ENCODE assay signal across 22 mouse cellular contexts in the genomic region with DNA sequence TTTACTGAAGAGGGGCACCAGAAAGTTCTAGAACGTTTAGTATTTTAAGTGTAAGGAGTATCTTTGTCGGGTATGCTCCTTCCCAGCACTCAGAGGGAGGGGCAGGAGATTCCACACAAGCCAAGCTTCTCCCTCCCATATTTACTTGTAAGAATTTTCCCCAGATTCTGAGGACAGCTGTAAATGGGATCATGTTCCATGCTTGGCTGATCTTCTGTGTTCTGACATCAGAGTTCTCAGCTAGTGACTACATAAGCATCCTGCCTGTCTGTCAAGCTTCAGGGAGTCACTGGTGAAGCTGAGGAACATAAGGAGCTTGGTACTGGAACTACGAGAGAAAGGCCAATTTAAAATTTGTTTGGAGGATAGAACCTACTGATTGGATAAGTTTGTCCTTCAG.
"Had no signal": no experiment of that assay in that cellular context is flagged by ENCODE, and none has a peak within 500 bp of the region (broad histone marks: within the 10 kb centered on the region; RNA-seq: fewer than 3 reads in every experiment).

No protein-coding gene starts in this region.

- H3K27ac ChIP-seq: heart, embryonic 10.5 days; heart, embryonic 13.5 days; heart, embryonic 15.5 days; hindbrain, embryonic 13.5 days; hindbrain, embryonic 15.5 days; hindbrain, postnatal 0 days; layer of hippocampus, adult 2 months; left cerebral cortex, adult 2 months; limb, embryonic 15.5 days; liver, embryonic 12.5 days; liver, embryonic 14.5 days had no signal

- H3K27me3 ChIP-seq: heart, embryonic 15.5 days had no signal

- H3K36me3 ChIP-seq: heart, embryonic 10.5 days; heart, embryonic 13.5 days; heart, embryonic 15.5 days; hindbrain, embryonic 13.5 days; hindbrain, embryonic 15.5 days; limb, embryonic 15.5 days; liver, embryonic 12.5 days had no signal

- H3K9me3 ChIP-seq: heart, embryonic 10.5 days; heart, embryonic 13.5 days; heart, embryonic 15.5 days; hindbrain, embryonic 13.5 days; hindbrain, embryonic 15.5 days; limb, embryonic 15.5 days; liver, embryonic 12.5 days had no signal

- H3K4me1 ChIP-seq: heart, embryonic 15.5 days; hindbrain, embryonic 13.5 days; hindbrain, embryonic 15.5 days; limb, embryonic 15.5 days; liver, embryonic 12.5 days had no signal

- H3K4me3 ChIP-seq: heart, embryonic 10.5 days; heart, embryonic 13.5 days; heart, embryonic 15.5 days; hindbrain, embryonic 13.5 days; hindbrain, embryonic 15.5 days; layer of hippocampus, adult 2 months; left cerebral cortex, adult 2 months; limb, embryonic 15.5 days; liver, embryonic 12.5 days had no signal

- DNase-seq: gastrocnemius, postnatal 14 days; gastrocnemius, postnatal 36 days; heart, adult 18-20 months; heart, postnatal 14 days; heart, postnatal 36 days; kidney, adult 18-20 months; kidney, adult 8-10 months; kidney, postnatal 10 days; kidney, postnatal 25 days; kidney, postnatal 4 days had no signal

- H3K4me2 ChIP-seq: heart, embryonic 13.5 days; heart, embryonic 15.5 days; hindbrain, embryonic 13.5 days; hindbrain, embryonic 15.5 days; limb, embryonic 15.5 days; liver, embryonic 12.5 days had no signal

- H3K9ac ChIP-seq: heart, embryonic 13.5 days; heart, embryonic 15.5 days; hindbrain, embryonic 13.5 days; hindbrain, embryonic 15.5 days; limb, embryonic 15.5 days; liver, embryonic 12.5 days; liver, embryonic 14.5 days had no signal

- ATAC-seq: hindbrain, postnatal 0 days; intestine, embryonic 16.5 days; liver, embryonic 12.5 days had no signal
